Mouse (Mus musculus) embryo, embryonic 11 days (tissue): ENCODE results near the gene Atp2a1.
A peak's percentile ranks its signal among the peaks of the same experiment; 100 is the strongest.

ENCODE experiments used
- DNase-seq: peaks from one replicate; pipeline ENCODE4 v3.0.0-alpha.2; 2015

Gene Atp2a1

DNA sequence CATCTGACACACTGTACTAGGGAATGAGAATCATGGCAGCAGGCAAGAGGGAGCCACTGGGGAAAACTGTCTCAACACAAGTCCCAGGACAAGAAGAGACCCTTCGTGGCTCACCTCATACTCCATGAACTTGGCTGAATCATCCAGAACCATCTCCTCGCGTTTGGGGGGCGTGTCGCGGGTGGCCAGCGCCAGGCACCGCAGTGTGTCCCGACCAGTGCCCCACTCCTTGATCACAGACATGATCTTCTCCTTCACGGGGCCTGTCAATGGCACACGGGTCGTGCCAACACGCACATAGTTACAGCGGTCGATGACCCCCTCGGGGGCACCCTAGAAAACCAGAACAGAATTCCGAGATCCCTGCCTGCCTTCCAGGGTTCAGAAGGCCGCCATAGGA, 12.9 kb downstream of the Atp2a1 start:
- no peak for DNase-seq

DNA sequence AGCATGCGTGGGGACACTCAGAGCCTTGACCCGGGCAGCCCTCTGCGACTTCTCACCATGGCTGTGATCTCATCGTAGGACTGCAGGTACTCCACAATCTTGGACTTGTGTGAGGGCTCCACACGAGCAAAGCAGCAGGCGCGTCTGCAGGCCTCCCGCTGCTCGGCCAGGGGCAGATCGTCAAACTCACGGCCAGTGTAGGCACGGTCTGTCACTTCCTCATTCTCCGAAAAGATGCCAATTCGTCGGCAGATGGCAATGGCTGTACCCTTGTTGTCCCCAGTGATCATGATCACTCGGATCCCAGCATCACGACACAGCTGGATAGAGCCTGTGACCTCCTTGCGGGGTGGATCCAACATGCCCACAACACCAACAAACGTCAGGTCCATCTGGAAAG, 14.4 kb downstream of the Atp2a1 start:
- DNase-seq: no peak

DNA sequence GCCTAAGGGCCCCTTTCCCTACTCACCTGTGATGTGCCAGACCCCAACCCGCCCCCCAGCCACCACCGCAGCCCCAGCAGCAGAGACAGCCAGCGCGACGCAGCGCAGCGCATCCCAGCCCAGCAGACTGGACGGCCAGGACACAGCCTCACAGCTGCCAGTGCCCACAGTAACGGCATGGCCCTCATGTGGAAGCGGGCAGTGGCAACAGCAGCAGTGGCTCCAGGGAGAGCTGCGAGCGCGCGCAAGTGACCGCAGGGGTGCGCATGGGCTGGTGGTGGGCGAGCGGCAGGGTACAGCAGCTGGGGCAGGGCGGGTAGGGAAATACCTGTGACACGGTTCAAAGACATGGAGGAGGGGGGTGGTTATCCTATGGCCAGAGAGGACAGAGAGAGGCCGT, 16.7 kb downstream of the Atp2a1 start:
- DNase-seq: no peak

GRCm38 (mm10) chr7:126445104-126445815, 17.6 kb downstream of the Atp2a1 start:
- no peak for DNase-seq

DNA sequence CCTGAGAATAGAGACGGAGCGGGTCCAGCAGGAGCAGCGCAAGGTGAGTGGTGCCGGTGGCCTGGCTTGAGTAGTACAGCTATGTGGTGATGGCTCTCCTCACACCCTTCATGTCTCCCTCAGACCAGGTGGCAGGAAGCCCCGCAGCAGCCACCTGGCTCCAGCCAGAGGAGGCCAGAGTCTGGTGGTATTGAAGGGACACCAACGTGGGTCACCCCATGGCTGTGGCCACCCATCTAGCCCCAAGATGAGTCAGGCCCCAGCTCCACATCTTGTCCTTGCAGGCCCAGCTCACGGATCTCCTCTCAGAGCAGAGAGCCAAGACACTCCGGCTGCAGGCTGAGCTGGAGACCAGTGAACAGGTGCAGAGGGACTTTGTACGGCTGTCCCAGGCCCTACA, 18.4 kb downstream of the Atp2a1 start:
- DNase-seq: no peak

DNA sequence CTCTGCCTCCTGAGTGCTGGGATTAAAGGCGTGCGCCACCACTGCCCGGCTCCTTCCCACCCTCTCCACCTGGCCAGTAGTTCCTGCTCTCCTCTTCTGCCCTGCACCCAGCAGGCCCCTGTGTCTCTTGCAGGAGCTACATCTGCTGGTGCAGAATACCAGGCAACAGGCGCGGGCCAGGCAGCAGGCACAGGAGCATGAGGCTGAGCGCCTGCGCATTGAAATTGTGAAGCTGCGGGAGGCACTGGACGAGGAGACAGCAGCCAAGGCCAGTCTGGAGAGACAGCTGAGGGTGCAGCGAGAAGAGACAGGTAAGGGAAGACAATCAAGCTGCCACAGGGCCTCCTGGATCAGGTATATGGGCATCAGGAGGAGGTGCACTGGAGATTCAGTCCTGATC, 18.9 kb downstream of the Atp2a1 start:
- DNase-seq: no peak

GRCm38 (mm10) chr7:126440134-126440533, 22.8 kb downstream of the Atp2a1 start:
- DNase-seq: no peak

DNA sequence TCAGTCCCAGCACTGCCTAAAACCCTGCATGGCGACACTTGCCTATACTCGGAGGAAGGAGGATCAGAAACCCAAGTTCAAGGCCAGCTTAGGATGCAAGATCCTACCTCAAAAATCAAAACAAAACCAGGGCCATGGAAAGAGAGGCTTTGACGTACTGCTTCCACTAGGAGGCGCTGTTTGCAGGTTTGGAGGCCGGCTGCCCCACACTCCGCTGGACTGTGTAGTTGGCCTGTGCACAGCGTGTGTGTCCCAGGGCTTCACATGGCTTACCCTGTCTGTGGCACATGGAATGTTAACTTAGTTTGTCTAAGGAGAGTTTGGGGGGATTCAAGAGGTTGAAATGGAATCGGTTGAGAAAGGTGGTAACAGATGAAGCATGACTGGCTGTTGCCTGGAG, 26.1 kb downstream of the Atp2a1 start:
- peak; percentile 89 for DNase-seq

DNA sequence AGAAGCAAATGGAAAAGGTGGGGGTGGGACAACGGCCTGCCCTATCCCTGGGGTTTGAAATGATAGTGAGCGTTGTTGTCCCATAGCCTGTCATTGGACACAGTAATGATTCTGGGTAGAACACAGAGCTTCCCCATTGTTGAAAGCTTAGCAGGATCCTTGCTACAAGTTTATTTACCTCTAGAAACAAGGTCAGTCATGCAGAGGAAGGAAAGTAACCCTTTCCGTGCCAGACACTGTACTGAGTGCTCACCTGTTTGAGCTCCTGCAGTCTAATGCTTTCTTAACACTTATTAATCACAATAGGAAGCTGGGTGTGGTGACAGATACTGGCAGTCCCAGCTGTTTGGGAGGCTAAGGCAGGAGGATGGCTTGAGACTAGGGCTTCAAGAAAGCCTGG, 27.1 kb downstream of the Atp2a1 start:
- no peak for DNase-seq

GRCm38 (mm10) chr7:126434726-126435125, 28.2 kb downstream of the Atp2a1 start:
- no peak for DNase-seq

DNA sequence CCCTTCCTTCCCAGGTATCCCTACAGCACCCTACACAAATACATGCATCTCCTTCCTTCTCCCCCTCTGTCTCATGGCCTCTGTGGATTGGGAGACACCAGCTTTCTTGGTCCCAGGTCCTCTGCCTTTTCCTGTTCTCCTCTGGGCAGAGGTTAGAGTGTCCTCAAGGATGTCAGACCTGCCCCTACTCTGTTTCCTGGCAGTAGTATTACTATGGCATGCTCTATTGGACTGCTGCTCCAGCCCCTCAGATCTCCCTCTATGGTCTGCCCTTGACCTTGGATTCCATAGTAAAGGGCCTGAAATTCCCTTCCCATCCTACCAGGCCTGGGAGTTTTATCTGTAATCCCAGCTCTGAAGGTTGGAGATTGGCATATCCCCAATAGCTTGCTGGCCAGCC, 32.7 kb downstream of the Atp2a1 start:
- no peak for DNase-seq

- DNase-seq: no peak
These were observed 33.4 kb downstream of the Atp2a1 start for GRCm38 (mm10) chr7:126429503-126429898.

- peak; percentile 93 for DNase-seq
These were observed 34.0 kb downstream of the Atp2a1 start, which contains the start of gene Rabep2 for GRCm38 (mm10) chr7:126428631-126429502. Rabep2 (plus strand) TSS chr7:126428759.

GRCm38 (mm10) chr7:126428154-126428553, 34.8 kb downstream of the Atp2a1 start:
- no peak for DNase-seq

DNA sequence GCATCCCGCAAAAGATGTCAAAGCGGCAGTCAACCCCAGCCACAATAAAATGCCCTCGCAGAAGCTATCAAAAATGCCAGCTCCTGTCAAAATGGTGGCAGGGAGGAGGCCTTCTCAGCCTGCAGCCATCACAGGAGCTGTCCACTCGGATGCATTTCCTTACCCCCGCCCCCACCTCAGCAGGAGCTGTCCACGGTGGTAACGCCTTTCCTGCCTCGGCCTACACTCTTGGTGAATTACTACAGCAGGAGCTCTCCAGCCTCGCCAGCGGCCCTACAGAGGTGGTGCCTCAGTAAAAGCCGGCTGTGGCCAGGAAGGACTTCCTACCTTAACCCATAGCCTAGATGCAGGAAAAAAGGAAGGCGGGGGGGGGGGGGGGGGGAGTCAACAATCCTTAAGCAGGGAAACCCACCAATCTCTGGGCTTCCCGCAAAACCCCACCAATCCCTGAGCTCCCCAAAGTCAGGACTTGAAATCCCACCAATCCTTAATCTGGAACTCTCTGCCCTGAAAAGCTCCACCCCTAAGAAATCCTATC, 35.5 kb downstream of the Atp2a1 start:
- peak; percentile 11 for DNase-seq

DNA sequence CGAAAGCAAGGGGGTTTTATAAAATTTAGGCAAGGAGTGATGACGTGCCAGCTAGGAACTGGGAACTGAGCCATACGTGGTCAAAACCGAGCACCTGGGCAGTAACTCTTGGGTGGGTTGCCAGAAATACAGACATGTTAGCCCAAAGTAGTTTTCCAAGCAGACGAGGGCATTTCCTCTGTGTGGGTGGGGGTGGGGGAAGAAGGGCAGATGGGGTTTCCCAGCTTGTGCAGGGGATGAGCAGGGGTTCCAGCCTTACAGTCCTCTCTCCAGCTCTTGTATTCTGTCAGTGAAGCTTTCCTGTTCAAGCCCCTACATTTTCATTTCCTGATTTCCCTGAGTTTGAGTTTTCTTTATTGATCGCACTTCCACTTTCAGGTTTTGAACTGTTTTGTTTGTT, 38.7 kb downstream of the Atp2a1 start:
- no peak for DNase-seq

- no peak for DNase-seq
These were observed 41.2 kb downstream of the Atp2a1 start for GRCm38 (mm10) chr7:126421756-126422155.

GRCm38 (mm10) chr7:126418496-126418895, 44.4 kb downstream of the Atp2a1 start:
- DNase-seq: no peak

- DNase-seq: no peak
These were observed 45.3 kb downstream of the Atp2a1 start for GRCm38 (mm10) chr7:126417606-126418005.

- DNase-seq: peak; percentile 19
These were observed 45.9 kb downstream of the Atp2a1 start for GRCm38 (mm10) chr7:126417045-126417444.

DNA sequence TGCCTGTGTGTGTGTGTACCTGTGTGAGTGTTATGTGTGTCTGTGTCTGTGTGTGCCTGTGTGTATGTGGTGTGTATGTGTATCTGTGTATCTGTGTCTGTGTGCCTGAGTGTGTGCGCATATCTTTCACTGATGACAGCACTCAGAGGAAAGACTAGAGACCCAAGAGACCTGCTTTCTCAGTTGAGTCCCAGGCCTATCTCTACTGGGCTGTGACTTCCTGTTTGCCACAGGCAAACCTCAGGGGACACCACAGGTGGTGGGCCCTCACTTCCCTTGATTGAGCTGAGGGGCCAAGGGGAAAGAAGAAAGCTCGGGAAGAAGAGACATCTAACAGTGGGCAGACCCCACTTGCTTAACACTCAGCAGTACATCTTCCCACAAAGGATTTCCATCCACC, 46.3 kb downstream of the Atp2a1 start:
- DNase-seq: no peak

DNA sequence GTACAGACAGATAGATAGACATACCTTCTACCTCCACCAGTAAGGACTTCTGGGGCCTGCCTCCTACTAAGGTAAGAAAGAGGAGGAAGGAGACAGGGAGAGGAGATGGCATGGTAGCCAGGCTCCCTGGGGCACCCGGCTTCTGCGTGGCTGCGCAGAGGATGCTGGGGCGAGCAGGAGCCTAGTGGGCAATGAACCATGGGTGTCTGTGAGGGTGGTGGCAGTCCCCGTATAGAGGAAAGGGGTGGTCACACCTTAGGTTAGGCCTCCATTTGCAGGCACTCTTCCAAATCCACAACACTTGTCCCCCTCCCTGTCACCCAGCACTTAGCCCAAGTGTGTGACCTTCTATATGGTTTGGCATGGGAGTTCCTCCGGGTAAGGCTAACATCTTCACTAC, 48.2 kb downstream of the Atp2a1 start, which contains the start of gene Cd19:
TSS of gene Cd19 (minus strand) at position 165 of the 400 bp plus-strand sequence.
- DNase-seq: no peak

- no peak for DNase-seq
These were observed 51.8 kb downstream of the Atp2a1 start for GRCm38 (mm10) chr7:126411061-126411460.

DNA sequence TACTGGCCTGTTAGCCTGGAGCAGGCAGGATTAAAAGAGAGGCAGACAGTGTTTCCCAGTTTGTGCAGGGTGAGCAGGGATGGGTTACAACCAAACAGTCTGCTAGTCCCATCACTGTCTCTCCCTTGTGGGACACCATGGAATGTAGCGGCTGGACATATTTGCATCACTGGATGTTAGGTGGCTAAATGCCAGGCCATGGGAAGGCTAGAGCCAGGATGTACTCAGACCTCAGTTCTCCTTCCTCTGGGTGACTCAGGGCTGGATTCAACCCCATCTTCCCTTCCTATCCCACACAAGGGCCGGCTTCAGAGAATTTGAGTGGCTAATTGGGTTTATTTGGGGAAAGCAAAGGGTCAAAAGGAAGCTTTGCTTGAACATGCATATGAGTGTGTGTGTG, 54.2 kb downstream of the Atp2a1 start:
- no peak for DNase-seq
